Mouse (Mus musculus): Measurements from ENCODE around the gene Sh3pxd2a.
A peak's percentile ranks its signal among the peaks of the same experiment; 100 is the strongest.

DNA sequence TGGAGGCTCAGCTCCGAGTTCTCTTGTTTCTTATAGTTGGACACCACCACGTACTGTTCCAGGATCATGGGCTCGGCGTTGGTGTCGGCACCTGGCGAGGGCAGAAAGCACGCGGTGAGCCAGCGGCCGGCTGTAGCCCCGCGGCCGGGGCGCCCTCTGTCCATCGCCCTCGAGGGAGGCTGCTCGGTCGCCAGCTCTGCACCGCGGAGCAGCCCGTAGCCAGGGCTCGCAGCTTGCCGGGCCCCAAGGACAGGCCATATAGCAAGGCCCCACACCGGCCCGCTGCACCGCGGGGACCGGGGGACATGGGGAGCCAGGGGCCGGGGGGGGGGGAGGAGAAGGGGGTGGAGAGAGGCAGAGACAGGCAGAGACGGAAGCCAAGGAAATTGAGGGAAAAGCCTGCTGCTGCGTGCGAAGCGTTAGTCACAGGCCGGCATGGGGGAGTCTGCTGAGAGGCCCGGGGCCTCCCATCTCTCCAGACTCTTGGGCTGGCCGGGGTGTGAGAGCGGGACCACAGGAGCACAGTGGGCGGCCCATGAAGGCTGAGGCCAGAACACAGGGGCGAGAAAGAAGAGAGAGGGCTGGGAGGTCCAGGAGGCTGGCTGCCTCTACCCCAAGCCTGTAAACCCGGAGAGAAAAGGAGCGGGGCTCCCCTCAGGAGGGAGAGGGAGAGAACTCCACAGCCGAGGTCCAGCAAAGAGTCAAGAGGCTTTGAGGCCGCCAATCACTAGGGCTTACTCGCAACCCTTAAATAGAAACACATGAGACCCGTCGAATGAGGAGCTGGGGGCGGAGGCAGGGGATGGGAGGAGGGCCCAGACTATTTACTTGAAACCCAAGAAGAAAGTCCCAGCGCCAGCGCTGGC, 149.9 kb downstream of the Sh3pxd2a start:
- TF ChIP-seq POLR2A (IDR thresholded peaks at IDR 0.05; ENCODE audit: low read depth, low read length) (peak; percentile 42), CTCF (conservative IDR thresholded peaks at IDR 0.05; ENCODE audit: insufficient read depth, insufficient read length, low read depth, low read length) (no peak)
